In the genomic region with DNA sequence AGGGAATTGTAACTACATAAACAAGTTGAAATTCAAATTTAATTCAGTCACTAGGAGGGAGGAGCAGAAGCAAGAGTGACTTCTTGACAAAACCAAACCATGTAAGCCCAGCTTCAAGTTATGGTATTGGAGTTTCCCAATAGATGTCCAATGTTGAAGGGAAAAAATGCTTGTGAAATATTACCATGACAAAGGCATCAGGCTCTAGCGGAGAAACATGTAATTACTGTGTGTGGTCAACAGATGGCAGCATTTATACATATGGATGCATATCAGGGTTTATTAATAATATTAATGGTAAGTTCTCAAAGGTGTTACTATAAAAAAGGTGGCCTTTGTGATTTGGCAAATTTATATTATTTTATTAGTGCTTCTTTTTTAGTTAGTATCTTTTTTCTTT, we compare ENCODE assay signal across 8 mouse cellular contexts. TPM values are rescaled to one million over a fixed set of nuclear protein-coding genes. Genes with fewer than 3 reads are reported as not detected.
DNase-seq lines count a peak whose midpoint lies in the region; ATAC-seq lines count a peak whose summit lies in the region.

No protein-coding gene starts in this region.

- H3K4me1 ChIP-seq in heart, embryonic 12.5 days (replicated peaks) = no peaks in the 10 kb centered on the region

- peak; percentile 33 to 53 for DNase-seq in heart, adult 18-20 months
- peak; percentile 22 to 59 for DNase-seq in right cerebral cortex, adult 2 months (ENCODE audit: low spot score in 2 of 2)
- DNase-seq in right cerebral cortex, postnatal 4 days = no peak
- peak; percentile 20 for DNase-seq in cerebellum, adult 11 months
- DNase-seq in mesoderm, embryonic 11.5 days (ENCODE audit: low read depth, low spot score) = peak; percentile 52
- DNase-seq in gastrocnemius, postnatal 36 days = no peak

- intact Hi-C loops in gastrocnemius, postnatal 36 days (cut with DNase I) = loop anchor here (2.0 kb wide), 1 partner anchor 35 kb away; no protein-coding TSS in a partner anchor

- H3K9ac ChIP-seq in heart, embryonic 12.5 days = no peak overlapping the region

- no peak overlapping the region for H3K27ac ChIP-seq in heart, embryonic 12.5 days (ENCODE audit: poor library complexity, severe bottlenecking)

- H3K4me3 ChIP-seq in heart, embryonic 12.5 days = no peak overlapping the region

- WGBS in heart, embryonic 12.5 days = 4% methylated on average over 1 of the region's 1 CpGs

- no peak for ATAC-seq in heart, embryonic 12.5 days (ENCODE audit: insufficient number of reproducible peaks, low FRiP score)
- ATAC-seq in hematopoietic stem cell, adult 5-6 weeks (replicated peaks in 1 of 2; ENCODE audit: insufficient read depth in 1 of 2, low FRiP score in 2 of 2, low TSS enrichment in 1 of 2, low read depth in 1 of 2, poor library complexity in 2 of 2, severe bottlenecking in 2 of 2) = peak; percentile 56 to 71; a peak in 2 of 4 replicates

- no peak overlapping the region for H3K4me2 ChIP-seq in heart, embryonic 12.5 days

- no peaks in the 10 kb centered on the region for H3K27me3 ChIP-seq in heart, embryonic 12.5 days (replicated peaks)

- H3K36me3 ChIP-seq in heart, embryonic 12.5 days = no peaks in the 10 kb centered on the region

- no peaks in the 10 kb centered on the region for H3K9me3 ChIP-seq in heart, embryonic 12.5 days (replicated peaks)

RNA-seq across cellular contexts. Expression of gene Asic5, which starts 13.9 kb away (rescaled TPM):
- not detected for total RNA-seq in heart, adult 18-20 months (2021)
- not detected in 2 replicates for polyA plus RNA-seq in heart, embryonic 12.5 days (2016; fragmentation: Nextera tagmentation; extraction: Ambion mirVana)
- not detected in 2 replicates for total RNA-seq in hematopoietic stem cell, adult 5-6 weeks (2017)
- total RNA-seq in gastrocnemius, postnatal 36 days (2021) = not detected

RNA-seq across cellular contexts. Expression of gene Tdo2, which starts 20.0 kb away (rescaled TPM):
- total RNA-seq in heart, adult 18-20 months (2021) = not detected
- polyA plus RNA-seq in heart, embryonic 12.5 days (2016; fragmentation: Nextera tagmentation; extraction: Ambion mirVana) = 0.54 and 0.78 TPM in 2 replicates
- not detected in 2 replicates for total RNA-seq in hematopoietic stem cell, adult 5-6 weeks (2017)
- total RNA-seq in gastrocnemius, postnatal 36 days (2021) = not detected

Comparison
In these comparisons a context has a peak if more than half of its experiments do, and no peak if none do; other contexts are left out.
1. DNase-seq: peak in heart, adult 18-20 months (2 of 2), right cerebral cortex, adult 2 months (2 of 2), cerebellum, adult 11 months (single experiment) and mesoderm, embryonic 11.5 days (single experiment); none in right cerebral cortex, postnatal 4 days (single experiment) and gastrocnemius, postnatal 36 days (0 of 2).